Mouse (Mus musculus) forebrain, embryonic 13.5 days (tissue): ENCODE results near the gene Mettl21c. TPM values are rescaled to one million over a fixed set of nuclear protein-coding genes. Genes with fewer than 3 reads are reported as not detected.
"Not testable (repeated sequence)": the region's sequence is repeated elsewhere in the genome, so short reads cannot be mapped to it uniquely, and the experiment has no call there.

Source experiments
- ATAC-seq: fragments of 200-750 bp; cut with Nextera tagmentation; 2 replicates; pipeline ENCODE4 v1.8.0; 2017
- H3K27ac ChIP-seq: fragments of 300-500 bp; sonication (generic); 2 replicates; pipeline ENCODE4 v1.5.1; 2015; ENCODE audit warnings: inconsistent platforms, mild to moderate bottlenecking, moderate library complexity
- H3K27me3 ChIP-seq: fragments of 300-500 bp; sonication (generic); 2 replicates; pipeline ENCODE4 v1.6.1; 2015; ENCODE audit warnings: mild to moderate bottlenecking, inconsistent platforms
- H3K36me3 ChIP-seq: fragments of 300-500 bp; sonication (generic); 2 replicates; pipeline ENCODE4 v1.6.1; 2015; ENCODE audit warnings: mild to moderate bottlenecking, inconsistent platforms; ENCODE audit not compliant: poor library complexity, severe bottlenecking
- H3K4me1 ChIP-seq: fragments of 300-500 bp; sonication (generic); 2 replicates; pipeline ENCODE4 v1.6.1; 2015; ENCODE audit warnings: inconsistent platforms
- H3K4me2 ChIP-seq: fragments of 300-500 bp; sonication (generic); 2 replicates; pipeline ENCODE4 v1.6.1; 2015; ENCODE audit warnings: inconsistent platforms, mild to moderate bottlenecking, moderate library complexity
- H3K4me3 ChIP-seq: fragments of 300-500 bp; sonication (generic); 2 replicates; pipeline ENCODE4 v1.5.1; 2015; ENCODE audit warnings: mild to moderate bottlenecking, inconsistent platforms
- H3K9ac ChIP-seq: fragments of 300-500 bp; sonication (generic); 2 replicates; pipeline ENCODE4 v1.6.1; 2015; ENCODE audit warnings: mild to moderate bottlenecking, inconsistent platforms
- H3K9me3 ChIP-seq: fragments of 300-500 bp; sonication (generic); replicated peaks from 2 replicates; pipeline ENCODE4 v1.6.1; 2016; ENCODE audit warnings: inconsistent platforms
- WGBS: fragments of 180-500 bp; shearing (Covaris S2); methylation state at CpG from one replicate; pipeline ENCODE4 v1.1.7; 2015; 5-methylcytosine and 5-hydroxymethylcytosine counted together
- polyA plus RNA-seq: library from polyadenylated mRNA; unstranded; fragments of >200 nt; fragmentation: Nextera tagmentation; extraction: Ambion mirVana; gene quantifications from 2 replicates; pipeline ENCODE4 v1.2.1, GENCODE M21; 2015

The Mettl21c gene
- 0.79 and 1.5 TPM in 2 replicates for polyA plus RNA-seq

GRCm38 (mm10) chr1:44019934-44020333 lies at the start of gene Mettl21c:
Gene Mettl21c (minus strand): TSS chr1:44020034.
- no peak within 1 kb of the TSS for H3K9ac ChIP-seq
- no peaks in the 10 kb centered on the region for H3K27me3 ChIP-seq
- no peak within 1 kb of the TSS for H3K27ac ChIP-seq
- no peaks in the 10 kb centered on the region for H3K4me1 ChIP-seq
- H3K4me2 ChIP-seq, result no peak within 1 kb of the TSS
- H3K4me3 ChIP-seq, result no peak within 1 kb of the TSS
- ATAC-seq, result no peak
- H3K36me3 ChIP-seq, result no peaks in the 10 kb centered on the region
- no peaks in the 10 kb centered on the region for H3K9me3 ChIP-seq

- 0% methylated on average over 1 of the region's 1 CpGs for WGBS
- Histone ChIP-seq H3K9me3 (no peaks in the 10 kb centered on the region), H3K4me1 (no peaks in the 10 kb centered on the region), H3K27me3 (no peaks in the 10 kb centered on the region), H3K9ac (no peak overlapping the region), H3K27ac (no peak overlapping the region), H3K4me2 (no peak overlapping the region), H3K4me3 (no peak overlapping the region), H3K36me3 (no peaks in the 10 kb centered on the region)
- no peak for ATAC-seq
Measured at GRCm38 (mm10) chr1:44064625-44065024, 44.8 kb upstream of the Mettl21c start.

GRCm38 (mm10) chr1:44063439-44063838 lies 43.6 kb upstream of the Mettl21c start:
- Histone ChIP-seq H3K4me3 (no peak overlapping the region), H3K4me1 (no peaks in the 10 kb centered on the region), H3K27me3 (no peaks in the 10 kb centered on the region), H3K9ac (no peak overlapping the region), H3K4me2 (no peak overlapping the region), H3K27ac (no peak overlapping the region), H3K36me3 (no peaks in the 10 kb centered on the region), H3K9me3 (no peaks in the 10 kb centered on the region)
- 97% methylated on average over 6 of the region's 6 CpGs for WGBS
- ATAC-seq, result no peak

- H3K36me3 ChIP-seq, result no peaks in the 10 kb centered on the region
- no peak within 1 kb of the TSS for H3K4me3 ChIP-seq
- H3K4me2 ChIP-seq, result no peak within 1 kb of the TSS
- no peak within 1 kb of the TSS for H3K27ac ChIP-seq
- no peaks in the 10 kb centered on the region for H3K9me3 ChIP-seq
- no peak for ATAC-seq
- no peaks in the 10 kb centered on the region for H3K27me3 ChIP-seq
- WGBS, result 95% methylated on average over 2 of the region's 2 CpGs
- H3K9ac ChIP-seq, result no peak within 1 kb of the TSS
- H3K4me1 ChIP-seq, result no peaks in the 10 kb centered on the region
Measured at GRCm38 (mm10) chr1:44061836-44062235, 42.0 kb upstream of the Mettl21c start, which contains the start of gene Gm8251. Gene Gm8251 (minus strand): TSS chr1:44061936.

- H3K4me2 ChIP-seq, result no peak overlapping the region
- no peaks in the 10 kb centered on the region for H3K36me3 ChIP-seq
- H3K27me3 ChIP-seq, result no peaks in the 10 kb centered on the region
- H3K27ac ChIP-seq, result no peak overlapping the region
- H3K9me3 ChIP-seq, result no peaks in the 10 kb centered on the region
- H3K4me1 ChIP-seq, result no peaks in the 10 kb centered on the region
- H3K4me3 ChIP-seq, result no peak overlapping the region
- 87% methylated on average over 3 of the region's 3 CpGs for WGBS
- H3K9ac ChIP-seq, result no peak overlapping the region
- ATAC-seq, result no peak
Measured at GRCm38 (mm10) chr1:44057805-44058204, 38.0 kb upstream of the Mettl21c start.

- H3K4me3 ChIP-seq, result no peak overlapping the region
- WGBS, result 80% methylated on average over 2 of the region's 2 CpGs
- H3K9ac ChIP-seq, result no peak overlapping the region
- H3K36me3 ChIP-seq, result no peaks in the 10 kb centered on the region
- H3K27me3 ChIP-seq, result no peaks in the 10 kb centered on the region
- 0 out of 2 replicates have a peak, but pooled peaks cover 4% of the 10 kb centered on the region for H3K4me1 ChIP-seq
- no peak overlapping the region for H3K4me2 ChIP-seq
- no peak for ATAC-seq
- H3K27ac ChIP-seq, result no peak overlapping the region
- no peaks in the 10 kb centered on the region for H3K9me3 ChIP-seq
Measured at GRCm38 (mm10) chr1:44046556-44046955, 26.7 kb upstream of the Mettl21c start.

- H3K36me3 ChIP-seq, H3K27me3 ChIP-seq, H3K4me3 ChIP-seq, H3K4me2 ChIP-seq, H3K9me3 ChIP-seq, ATAC-seq, H3K27ac ChIP-seq, H3K9ac ChIP-seq, H3K4me1 ChIP-seq: not testable (repeated sequence)
- whole genome bisulfite sequencing, result 82% methylated on average over 5 of the region's 5 CpGs
Measured at GRCm38 (mm10) chr1:44045689-44046088, 25.9 kb upstream of the Mettl21c start.

- H3K9ac ChIP-seq, result peak overlapping the region; percentile 73
- 4% methylated on average over 6 of the region's 6 CpGs for WGBS
- H3K4me3 ChIP-seq, result peak overlapping the region; percentile 47
- no peaks in the 10 kb centered on the region for H3K27me3 ChIP-seq
- H3K27ac ChIP-seq, result no peak overlapping the region; the same call in 1 of the 2 replicates
- no peaks in the 10 kb centered on the region for H3K36me3 ChIP-seq
- H3K9me3 ChIP-seq, result no peaks in the 10 kb centered on the region
- ATAC-seq, result peak; percentile 76
- H3K4me1 ChIP-seq, result 0 out of 2 replicates have a peak, but pooled peaks cover 4% of the 10 kb centered on the region
- H3K4me2 ChIP-seq, result peak overlapping the region; percentile 77
Measured at GRCm38 (mm10) chr1:44042555-44042915, 22.7 kb upstream of the Mettl21c start.

GRCm38 (mm10) chr1:44041797-44042554 lies 22.1 kb upstream of the Mettl21c start:
- Histone ChIP-seq H3K4me1 (0 out of 2 replicates have a peak, but pooled peaks cover 4% of the 10 kb centered on the region), H3K27me3 (no peaks in the 10 kb centered on the region), H3K4me2 (peak overlapping the region; percentile 77), H3K27ac (no peak overlapping the region; the same call in 1 of the 2 replicates), H3K36me3 (no peaks in the 10 kb centered on the region), H3K4me3 (peak overlapping the region; percentile 47), H3K9ac (peak overlapping the region; percentile 73), H3K9me3 (no peaks in the 10 kb centered on the region)
- 1% methylated on average over 17 of the region's 17 CpGs for WGBS
- peak; percentile 86 for ATAC-seq

- 93% methylated on average over 5 of the region's 5 CpGs for WGBS
Measured at GRCm38 (mm10) chr1:44032948-44033347, 13.1 kb upstream of the Mettl21c start.

GRCm38 (mm10) chr1:44032213-44032612 lies 12.4 kb upstream of the Mettl21c start:
- Histone ChIP-seq H3K4me2 (no peak overlapping the region), H3K36me3 (no peaks in the 10 kb centered on the region), H3K27ac (no peak overlapping the region), H3K9me3 (no peaks in the 10 kb centered on the region), H3K27me3 (no peaks in the 10 kb centered on the region), H3K9ac (no peak overlapping the region), H3K4me3 (no peak overlapping the region), H3K4me1 (no peaks in the 10 kb centered on the region)
- 78% methylated on average over 2 of the region's 2 CpGs for WGBS
- no peak for ATAC-seq

More at GRCm38 (mm10) chr1:44032948-44033347, 13.1 kb upstream of the Mettl21c start:
- Histone ChIP-seq H3K36me3 (no peaks in the 10 kb centered on the region), H3K9me3 (no peaks in the 10 kb centered on the region), H3K27me3 (no peaks in the 10 kb centered on the region), H3K27ac (no peak overlapping the region), H3K4me3 (no peak overlapping the region), H3K9ac (no peak overlapping the region), H3K4me2 (no peak overlapping the region), H3K4me1 (no peaks in the 10 kb centered on the region)
- ATAC-seq, result no peak

GRCm38 (mm10) chr1:44027651-44028050 lies 7.8 kb upstream of the Mettl21c start:
- Histone ChIP-seq H3K4me3 (no peak overlapping the region), H3K36me3 (no peaks in the 10 kb centered on the region), H3K9ac (no peak overlapping the region), H3K9me3 (no peaks in the 10 kb centered on the region), H3K27me3 (no peaks in the 10 kb centered on the region), H3K4me1 (no peaks in the 10 kb centered on the region), H3K27ac (no peak overlapping the region), H3K4me2 (no peak overlapping the region)
- WGBS, result 74% methylated on average over 1 of the region's 1 CpGs
- no peak for ATAC-seq

- H3K9me3 ChIP-seq, result no peaks in the 10 kb centered on the region
- H3K27me3 ChIP-seq, result no peaks in the 10 kb centered on the region
- H3K4me1 ChIP-seq, result no peaks in the 10 kb centered on the region
- H3K9ac ChIP-seq, result no peak overlapping the region
- WGBS, result 83% methylated on average over 1 of the region's 1 CpGs
- H3K27ac ChIP-seq, result no peak overlapping the region
- ATAC-seq, result no peak
- H3K4me3 ChIP-seq, result no peak overlapping the region
- H3K36me3 ChIP-seq, result no peaks in the 10 kb centered on the region
- H3K4me2 ChIP-seq, result no peak overlapping the region
Measured at GRCm38 (mm10) chr1:44022656-44023055, 2.8 kb upstream of the Mettl21c start.
